Mouse (Mus musculus): Measurements from ENCODE around the gene Nrp1. TPM values are rescaled to one million over a fixed set of nuclear protein-coding genes. Genes with fewer than 3 reads are reported as not detected.

The Nrp1 gene
- total and polyA plus RNA-seq, 3 experiments, result 7.3 to 14.7 (median 11.9) TPM

DNA sequence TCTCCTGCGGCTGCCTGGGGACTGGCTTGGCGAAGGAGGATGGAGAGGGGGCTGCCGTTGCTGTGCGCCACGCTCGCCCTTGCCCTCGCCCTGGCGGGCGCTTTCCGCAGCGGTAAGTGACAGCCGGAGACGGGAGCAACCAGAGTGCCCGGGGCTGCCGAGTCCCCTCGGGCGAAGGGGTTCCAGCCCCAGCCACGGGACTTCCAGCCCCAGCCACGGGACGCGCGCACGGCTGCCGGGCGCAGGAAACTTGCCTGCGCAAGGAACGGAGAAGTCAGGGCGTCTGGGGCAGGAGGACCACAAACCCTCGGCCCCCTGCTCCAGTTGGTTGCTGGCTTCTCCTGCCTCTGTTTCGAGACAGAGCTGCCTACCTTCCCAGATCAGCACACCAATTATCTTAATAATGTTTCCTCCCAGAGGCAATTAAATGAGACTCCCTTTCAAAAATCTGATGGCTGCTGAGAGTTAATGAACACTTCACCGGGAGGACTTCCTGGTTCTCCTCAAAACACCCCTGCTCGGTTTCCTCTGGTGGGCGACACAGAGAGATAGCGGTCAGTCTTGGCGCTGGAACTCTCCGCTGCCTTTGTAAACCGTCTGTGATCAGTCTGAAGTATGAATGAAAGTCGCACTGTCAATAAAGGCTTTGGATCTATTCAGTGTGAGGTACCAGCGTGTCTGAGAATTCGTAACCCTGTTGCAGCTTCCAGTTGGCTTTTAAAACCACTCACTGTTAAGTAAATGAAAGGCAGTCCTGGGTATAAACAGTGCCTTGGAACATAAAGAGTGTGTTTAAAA, 1.3 kb downstream of the Nrp1 start:
- DNase-seq (ENCODE audit: extremely low read depth), result peak; percentile 29
- Histone ChIP-seq H3K4me2 (ENCODE audit: insufficient read depth, low read depth, poor library complexity, severe bottlenecking) (peak overlapping the region; percentile 23), H3K4me1 (ENCODE audit: control insufficient read depth in 1 of 2, insufficient read depth in 2 of 2) (peaks cover 0 to 40% of the 10 kb centered on the region in 2 experiments; a peak in 2 of 4 replicates), H3K27ac (ENCODE audit: insufficient read depth, low read depth) (0 out of 2 replicates have a peak overlapping the region, but pooled peaks have one; percentile 2), H3K9me3 (replicated peaks; ENCODE audit: low read length) (no peaks in the 10 kb centered on the region), H3K27me3 (replicated peaks) (no peaks in the 10 kb centered on the region), H3K4me3 (replicated peaks in 1 of 3; ENCODE audit: low read depth in 2 of 3, low read length in 2 of 3, poor library complexity in 1 of 3) (peak overlapping the region; percentile 57 to 79 (median 78)), H3K9ac (ENCODE audit: insufficient read depth, low read depth) (peak overlapping the region; percentile 35), H3K79me2 (replicated peaks; ENCODE audit: control insufficient read depth, extremely low read depth, insufficient read depth, poor library complexity, severe bottlenecking) (no peaks in the 10 kb centered on the region), H3K36me3 (replicated peaks in 1 of 2; ENCODE audit: control insufficient read depth in 1 of 2, insufficient read depth in 1 of 2, low read length in 1 of 2) (peaks cover 0 to 2% of the 10 kb centered on the region in 2 experiments)
- in situ Hi-C loops (cut with MboI; ENCODE audit: low pct_ligation_motif_present, low pct_unique_long_range_greater_than_20kb, low sequenced_read_pairs) (loop anchor here (5.0 to 25.0 kb wide), 6 partner anchors 138 to 922 kb away; no protein-coding TSS in a partner anchor), dilution Hi-C loops (cut with MboI; ENCODE audit: extremely low pct_ligation_motif_present, extremely low pct_unique_long_range_greater_than_20kb, low sequenced_read_pairs) (no loop called here)
- TF ChIP-seq ZNF384 (IDR thresholded peaks at IDR 0.05; ENCODE audit: low read depth, low read length) (no peak), CHD2 (IDR thresholded peaks at IDR 0.05; ENCODE audit: low read length) (no peak), CHD1 (IDR thresholded peaks at IDR 0.05; ENCODE audit: low read depth, low read length) (0 out of 2 replicates have a peak, but pooled peaks have one; percentile 66), E2F4 (IDR thresholded peaks at IDR 0.05; ENCODE audit: insufficient replicate concordance, low read depth, low read length) (no peak), NRF1 (IDR thresholded peaks at IDR 0.05; ENCODE audit: low read depth, low read length) (0 out of 2 replicates have a peak, but pooled peaks have one; percentile 24), TBP (conservative IDR thresholded peaks at IDR 0.05; ENCODE audit: low read depth, low read length) (no peak), UBTF (IDR thresholded peaks at IDR 0.05; ENCODE audit: low read depth, low read length) (peak; percentile 87), SIN3A (IDR thresholded peaks at IDR 0.05; ENCODE audit: low read length) (peak; percentile 53; the same call in 1 of the 2 replicates), CTCF (conservative IDR thresholded peaks at IDR 0.05 in 1 of 2, IDR thresholded peaks at IDR 0.05 in 1 of 2; ENCODE audit: low read depth in 2 of 2, low read length in 2 of 2) (peak in 1 of 2 experiments; percentile 9; a peak in 1 of 4 replicates), ELF1 (IDR thresholded peaks at IDR 0.05; ENCODE audit: low read depth, low read length) (peak; percentile 71)

DNA sequence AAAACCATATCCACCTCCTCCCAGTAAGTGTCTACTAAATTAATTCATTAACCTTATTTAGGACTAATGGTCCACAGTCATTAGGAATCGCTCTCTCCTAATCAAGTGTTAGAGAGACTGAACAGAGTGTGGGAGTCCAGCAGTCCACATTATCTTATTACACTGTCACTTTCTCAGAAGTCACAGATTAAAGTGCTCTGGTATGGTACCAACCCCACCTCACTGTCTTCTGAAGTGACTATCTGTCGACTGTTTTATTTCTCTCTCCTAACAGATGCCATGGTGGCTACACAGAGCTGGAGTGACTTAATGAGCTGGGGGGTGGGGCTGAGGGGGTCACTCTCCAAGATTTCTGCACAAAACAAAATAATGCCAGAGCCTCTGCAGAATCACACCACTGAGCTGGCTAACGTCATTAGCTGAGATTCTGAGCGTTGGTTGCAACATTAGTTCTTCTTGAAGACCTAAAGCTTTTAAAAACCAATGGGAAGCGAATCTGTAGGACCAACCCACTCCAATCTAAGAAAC, 3.0 kb downstream of the Nrp1 start:
- peaks cover 2 to 8% of the 10 kb centered on the region in 2 experiments for H3K36me3 ChIP-seq (replicated peaks in 1 of 2; ENCODE audit: control insufficient read depth in 1 of 2, insufficient read depth in 1 of 2, low read length in 1 of 2)

More for the DNA sequence above, 3.0 kb downstream of the Nrp1 start:
- Histone ChIP-seq H3K9ac (ENCODE audit: insufficient read depth, low read depth) (no peak overlapping the region), H3K4me2 (ENCODE audit: insufficient read depth, low read depth, poor library complexity, severe bottlenecking) (0 out of 2 replicates have a peak overlapping the region, but pooled peaks have one; percentile 24), H3K27ac (ENCODE audit: insufficient read depth, low read depth) (no peak overlapping the region), H3K4me1 (ENCODE audit: control insufficient read depth in 1 of 2, insufficient read depth in 2 of 2) (peaks cover 0 to 39% of the 10 kb centered on the region in 2 experiments; a peak in 3 of 4 replicates), H3K4me3 (replicated peaks in 1 of 3; ENCODE audit: low read depth in 2 of 3, low read length in 2 of 3, poor library complexity in 1 of 3) (peak overlapping the region in 2 of 3 experiments; percentile 25 to 79), H3K9me3 (replicated peaks; ENCODE audit: low read length) (no peaks in the 10 kb centered on the region), H3K79me2 (replicated peaks; ENCODE audit: control insufficient read depth, extremely low read depth, insufficient read depth, poor library complexity, severe bottlenecking) (no peaks in the 10 kb centered on the region), H3K27me3 (replicated peaks) (no peaks in the 10 kb centered on the region)
- dilution Hi-C loops (cut with MboI; ENCODE audit: extremely low pct_ligation_motif_present, extremely low pct_unique_long_range_greater_than_20kb, low sequenced_read_pairs), result no loop called here
- no peak for DNase-seq (ENCODE audit: extremely low read depth)
- in situ Hi-C loops (cut with MboI; ENCODE audit: low pct_ligation_motif_present, low pct_unique_long_range_greater_than_20kb, low sequenced_read_pairs), result loop anchor here (10.0 to 25.0 kb wide), 3 partner anchors 399 to 924 kb away; no protein-coding TSS in a partner anchor
- no peak for TF ChIP-seq ZKSCAN1 (IDR thresholded peaks at IDR 0.05; ENCODE audit: borderline replicate concordance, low read depth, low read length)
- TF ChIP-seq USF2 (conservative IDR thresholded peaks at IDR 0.05; ENCODE audit: low read depth, low read length), result no peak
- no peak for TF ChIP-seq BHLHE40 (IDR thresholded peaks at IDR 0.05; ENCODE audit: low read depth, low read length)
- no peak for TF ChIP-seq PAX5 (IDR thresholded peaks at IDR 0.05; ENCODE audit: low read length)
- TF ChIP-seq CHD2 (IDR thresholded peaks at IDR 0.05; ENCODE audit: low read length), result no peak
- no peak for TF ChIP-seq TBP (conservative IDR thresholded peaks at IDR 0.05; ENCODE audit: low read depth, low read length)
- no peak for TF ChIP-seq TCF12 (IDR thresholded peaks at IDR 0.05; ENCODE audit: low read depth, low read length)
- TF ChIP-seq E2F4 (IDR thresholded peaks at IDR 0.05; ENCODE audit: insufficient replicate concordance, low read depth, low read length), result no peak
- TF ChIP-seq CTCF (conservative IDR thresholded peaks at IDR 0.05 in 1 of 2, IDR thresholded peaks at IDR 0.05 in 1 of 2; ENCODE audit: low read depth in 2 of 2, low read length in 2 of 2), result no peak
- TF ChIP-seq ZC3H11A (IDR thresholded peaks at IDR 0.05; ENCODE audit: low read depth, low read length), result no peak
- TF ChIP-seq MEF2A (IDR thresholded peaks at IDR 0.05; ENCODE audit: borderline replicate concordance, low read depth, low read length), result no peak
- no peak for TF ChIP-seq JUND (conservative IDR thresholded peaks at IDR 0.05; ENCODE audit: low read depth, low read length)
- TF ChIP-seq ELF1 (IDR thresholded peaks at IDR 0.05; ENCODE audit: low read depth, low read length), result no peak
- no peak for TF ChIP-seq MAX (IDR thresholded peaks at IDR 0.05; ENCODE audit: low read length)
- TF ChIP-seq NELFE (IDR thresholded peaks at IDR 0.05; ENCODE audit: low read depth, low read length), result no peak

All from CH12.LX (cell line).